Mouse (Mus musculus) kidney, adult 2 months (tissue): ENCODE data around the gene Mef2c.

ENCODE experiments used
- CTCF ChIP-seq: fragments of 200-500 bp; conservative IDR thresholded peaks from 2 replicates; pipeline ENCODE4 v1.5.1; 2011; ENCODE audit warnings: low read depth, mild to moderate bottlenecking, control low read depth, low read length, moderate library complexity, mixed read lengths; ENCODE audit not compliant: insufficient read depth, insufficient read length
- POLR2A ChIP-seq: fragments of 200-500 bp; IDR thresholded peaks from one replicate; pipeline ENCODE4 v1.6.1; 2011; ENCODE audit warnings: low read depth, low read length, control low read depth

DNA sequence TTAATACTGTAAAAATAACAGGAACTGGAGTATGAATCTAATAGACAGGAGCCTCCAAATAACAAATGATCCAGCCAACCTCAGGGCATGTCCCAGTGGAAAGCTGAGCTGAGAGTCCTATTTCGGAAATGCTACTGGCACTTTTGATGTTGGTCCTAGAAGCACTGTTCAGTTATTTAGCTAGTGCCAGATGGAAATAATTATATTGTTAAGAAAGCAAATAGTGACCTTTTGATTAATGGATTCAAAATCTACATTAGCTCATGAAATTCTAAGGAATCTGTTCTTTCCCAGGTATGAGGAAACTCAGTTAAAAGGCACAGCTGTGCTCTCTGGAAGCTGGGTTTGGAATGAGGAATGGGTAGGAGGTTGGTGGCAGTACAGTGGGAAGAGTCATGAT is 108.4 kb downstream of the Mef2c start:
- no peak for TF ChIP-seq CTCF
- no peak for TF ChIP-seq POLR2A
